Mouse (Mus musculus): ENCODE results near the gene Dlg4. TPM values are rescaled to one million over a fixed set of nuclear protein-coding genes. Genes with fewer than 3 reads are reported as not detected.

The Dlg4 gene
- polyA plus RNA-seq, 1 experiment from 2014 or later = 2.7 TPM

DNA sequence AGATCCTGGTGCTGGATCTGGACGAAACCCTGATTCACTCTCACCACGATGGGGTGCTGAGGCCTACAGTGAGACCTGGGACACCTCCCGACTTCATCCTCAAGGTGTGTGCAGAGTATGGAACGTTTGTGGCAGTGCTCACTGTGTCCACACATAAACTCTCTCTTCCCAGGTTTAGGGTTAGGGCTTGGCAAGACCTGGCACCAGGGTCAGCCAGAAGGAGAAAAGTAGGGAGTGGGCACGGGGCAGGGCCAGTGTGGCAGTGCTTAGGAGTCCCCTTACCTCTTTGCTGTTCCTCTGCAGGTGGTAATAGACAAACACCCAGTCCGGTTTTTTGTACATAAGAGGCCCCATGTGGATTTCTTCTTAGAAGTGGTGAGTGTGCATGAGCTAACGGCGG is 32.3 kb upstream of the Dlg4 start:
- no peaks in the 10 kb centered on the region for H3K27me3 ChIP-seq (replicated peaks)
- peaks cover 27% of the 10 kb centered on the region for H3K4me1 ChIP-seq
- no peak overlapping the region for H3K4me3 ChIP-seq
- H3K36me3 ChIP-seq = peaks cover 60% of the 10 kb centered on the region
- H3K4me2 ChIP-seq = no peak overlapping the region
- H3K9ac ChIP-seq = no peak overlapping the region
- 83% methylated on average over 8 of the region's 8 CpGs for WGBS (ENCODE audit: insufficient replicate concordance)
- H3K9me3 ChIP-seq (replicated peaks) = no peaks in the 10 kb centered on the region
- no peak for ATAC-seq
- no peak overlapping the region for H3K27ac ChIP-seq

DNA sequence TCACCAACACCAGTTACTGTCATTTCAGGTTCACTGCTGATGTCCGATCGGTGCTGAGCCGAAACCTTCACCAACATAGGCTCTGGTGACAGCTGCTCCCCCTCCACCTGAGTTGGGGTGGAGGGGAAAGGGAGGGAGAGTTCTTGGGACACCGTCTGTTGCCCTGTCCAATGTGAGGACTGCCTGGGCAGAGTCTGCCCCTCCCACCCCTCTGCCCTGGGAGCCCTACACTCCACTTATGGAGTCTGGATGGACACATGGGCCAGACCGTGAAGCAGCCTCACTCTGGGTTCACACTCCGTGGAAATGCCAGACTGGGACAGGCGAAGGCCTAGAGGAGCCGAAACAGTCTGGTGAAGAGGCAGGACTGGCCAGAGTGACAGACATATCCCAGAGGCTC is 26.8 kb upstream of the Dlg4 start:
- peaks cover 29% of the 10 kb centered on the region for H3K4me1 ChIP-seq
- H3K9me3 ChIP-seq (replicated peaks) = no peaks in the 10 kb centered on the region
- no peak for ATAC-seq
- 81% methylated on average over 8 of the region's 8 CpGs for WGBS (ENCODE audit: insufficient replicate concordance)
- H3K27me3 ChIP-seq (replicated peaks) = no peaks in the 10 kb centered on the region
- peak overlapping the region; percentile 86; the same call in 1 of the 2 replicates for H3K4me3 ChIP-seq
- no peak overlapping the region for H3K9ac ChIP-seq
- H3K4me2 ChIP-seq = peak overlapping the region; percentile 82; the same call in 1 of the 2 replicates
- H3K27ac ChIP-seq = peak overlapping the region; percentile 97
- peaks cover 80% of the 10 kb centered on the region for H3K36me3 ChIP-seq

DNA sequence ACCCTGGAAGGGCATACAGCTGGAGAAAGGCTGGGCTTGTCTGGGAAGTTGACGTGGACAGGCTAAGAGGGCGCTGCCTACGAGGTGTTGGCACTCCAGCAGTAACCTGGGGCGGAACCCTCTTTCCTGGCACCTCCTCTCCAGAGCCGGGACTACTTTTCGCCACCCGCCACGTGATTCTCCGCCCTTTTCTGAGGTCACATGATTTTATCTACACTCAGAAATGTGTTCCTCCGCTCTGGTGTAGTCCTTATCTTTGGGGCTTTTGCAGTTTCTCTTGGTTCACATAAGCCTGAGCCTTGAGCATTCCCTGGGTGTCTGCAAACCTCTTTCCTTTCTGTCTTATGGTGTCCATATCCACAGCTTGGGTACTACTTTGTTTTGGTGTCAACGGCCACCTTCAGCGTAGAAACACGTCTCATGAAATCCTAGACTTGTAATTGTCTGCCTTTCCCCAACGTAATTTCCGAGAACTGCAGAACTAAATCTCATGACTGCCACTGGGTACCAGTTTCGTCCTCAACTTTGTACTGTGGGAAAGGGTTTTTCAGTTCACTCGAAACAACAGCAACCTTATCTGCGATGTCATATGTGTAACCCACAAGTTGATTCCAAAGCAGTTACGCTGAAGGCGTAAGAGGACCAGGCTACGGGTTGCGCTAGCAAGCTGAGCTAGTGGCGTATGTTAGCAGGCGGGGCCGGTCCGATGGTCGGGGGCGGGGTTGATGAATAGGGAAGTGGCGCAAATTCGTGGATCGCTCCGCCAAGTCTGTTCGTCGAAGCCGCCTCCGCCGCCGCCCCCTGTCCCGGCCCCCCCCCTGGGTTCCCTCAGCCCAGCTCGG is 25.7 kb upstream of the Dlg4 start, which contains the start of gene Gabarap:
Gabarap (plus strand) TSS at position 294 of the 842 bp plus-strand sequence.
- Histone ChIP-seq H3K9me3 (replicated peaks) (no peaks in the 10 kb centered on the region), H3K36me3 (peaks cover 70% of the 10 kb centered on the region), H3K27me3 (replicated peaks) (no peaks in the 10 kb centered on the region), H3K4me2 (peak within 1 kb of the TSS; percentile 82), H3K4me3 (peak within 1 kb of the TSS; percentile 86), H3K27ac (peak within 1 kb of the TSS; percentile 97), H3K4me1 (peaks cover 31% of the 10 kb centered on the region), H3K9ac (peak within 1 kb of the TSS; percentile 87)
- WGBS (ENCODE audit: insufficient replicate concordance) = under 1% methylated on average over 40 of the region's 40 CpGs
- ATAC-seq = peak; percentile 71

DNA sequence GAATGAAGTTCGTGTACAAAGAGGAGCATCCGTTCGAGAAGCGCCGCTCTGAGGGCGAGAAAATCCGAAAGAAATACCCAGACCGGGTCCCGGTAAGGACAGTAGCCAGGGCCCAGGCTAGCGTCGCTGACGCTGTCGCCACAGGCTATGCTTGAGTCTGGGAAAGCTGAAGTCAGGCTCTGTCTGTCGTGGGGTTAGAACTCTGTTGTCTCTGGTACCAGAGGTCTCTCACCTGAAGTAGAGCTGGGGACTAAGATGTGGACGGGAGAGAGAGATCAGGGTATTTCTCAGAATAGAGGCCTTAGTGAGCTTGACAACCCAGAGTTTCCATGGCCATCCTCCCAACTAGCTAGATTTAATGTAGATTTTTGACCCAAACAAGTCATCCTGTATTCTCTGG is 25.0 kb upstream of the Dlg4 start:
- peak overlapping the region; percentile 86 for H3K4me3 ChIP-seq
- H3K4me2 ChIP-seq = peak overlapping the region; percentile 82
- H3K9ac ChIP-seq = peak overlapping the region; percentile 87
- no peaks in the 10 kb centered on the region for H3K9me3 ChIP-seq (replicated peaks)
- peak overlapping the region; percentile 97 for H3K27ac ChIP-seq
- peaks cover 64% of the 10 kb centered on the region for H3K36me3 ChIP-seq
- H3K4me1 ChIP-seq = peaks cover 31% of the 10 kb centered on the region
- WGBS (ENCODE audit: insufficient replicate concordance) = 0% methylated on average over 15 of the region's 15 CpGs
- peak; percentile 31 for ATAC-seq
- H3K27me3 ChIP-seq (replicated peaks) = no peaks in the 10 kb centered on the region

DNA sequence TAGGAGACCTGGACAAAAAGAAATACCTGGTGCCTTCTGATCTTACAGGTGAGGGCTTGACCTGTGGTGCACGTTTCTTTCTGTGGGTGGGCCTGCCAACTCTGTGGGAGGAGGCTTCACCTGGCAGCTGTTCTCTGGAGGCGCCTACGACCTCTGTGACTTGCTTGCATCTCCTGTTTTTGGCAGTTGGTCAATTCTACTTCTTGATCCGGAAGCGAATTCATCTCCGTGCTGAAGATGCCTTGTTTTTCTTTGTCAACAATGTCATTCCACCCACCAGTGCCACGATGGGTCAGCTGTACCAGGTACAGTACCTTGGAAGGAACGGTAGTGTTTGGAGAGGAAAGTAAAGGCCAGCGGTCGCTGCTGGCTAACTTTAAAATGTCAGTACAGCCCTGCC is 24.3 kb upstream of the Dlg4 start:
- Histone ChIP-seq H3K4me1 (peaks cover 37% of the 10 kb centered on the region), H3K9me3 (replicated peaks) (no peaks in the 10 kb centered on the region), H3K27me3 (replicated peaks) (no peaks in the 10 kb centered on the region), H3K36me3 (peaks cover 57% of the 10 kb centered on the region), H3K9ac (peak overlapping the region; percentile 87), H3K27ac (peak overlapping the region; percentile 61), H3K4me2 (peak overlapping the region; percentile 82), H3K4me3 (peak overlapping the region; percentile 86)
- no peak for ATAC-seq
- 86% methylated on average over 10 of the region's 10 CpGs for WGBS (ENCODE audit: insufficient replicate concordance)

DNA sequence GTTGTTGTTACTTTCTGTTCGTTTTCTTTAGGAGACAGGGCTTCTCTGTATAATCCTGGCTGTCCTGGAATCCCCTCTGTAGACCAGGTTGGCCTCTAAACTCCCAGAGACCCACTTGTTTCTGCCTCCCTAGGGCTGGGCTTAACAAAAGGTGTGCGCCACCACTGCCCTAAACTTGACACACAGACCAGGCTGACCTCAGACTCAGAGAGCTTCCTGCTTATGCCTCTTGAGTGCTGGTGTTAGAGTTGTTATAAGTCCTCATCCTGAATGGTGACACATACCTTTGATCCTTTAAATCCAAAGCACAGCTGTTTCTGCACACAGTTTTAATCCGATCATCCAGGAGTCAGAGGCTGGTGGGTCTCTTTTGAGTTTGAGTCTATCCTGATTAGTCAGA is 23.8 kb upstream of the Dlg4 start:
- Histone ChIP-seq H3K4me3 (peak overlapping the region; percentile 86), H3K27ac (peak overlapping the region; percentile 18; the same call in 1 of the 2 replicates), H3K4me2 (peak overlapping the region; percentile 82), H3K9me3 (replicated peaks) (no peaks in the 10 kb centered on the region), H3K4me1 (peaks cover 42% of the 10 kb centered on the region), H3K36me3 (peaks cover 57% of the 10 kb centered on the region), H3K9ac (peak overlapping the region; percentile 87; the same call in 1 of the 2 replicates), H3K27me3 (replicated peaks) (no peaks in the 10 kb centered on the region)
- ATAC-seq = no peak
- 86% methylated on average over 3 of the region's 3 CpGs for WGBS (ENCODE audit: insufficient replicate concordance)

DNA sequence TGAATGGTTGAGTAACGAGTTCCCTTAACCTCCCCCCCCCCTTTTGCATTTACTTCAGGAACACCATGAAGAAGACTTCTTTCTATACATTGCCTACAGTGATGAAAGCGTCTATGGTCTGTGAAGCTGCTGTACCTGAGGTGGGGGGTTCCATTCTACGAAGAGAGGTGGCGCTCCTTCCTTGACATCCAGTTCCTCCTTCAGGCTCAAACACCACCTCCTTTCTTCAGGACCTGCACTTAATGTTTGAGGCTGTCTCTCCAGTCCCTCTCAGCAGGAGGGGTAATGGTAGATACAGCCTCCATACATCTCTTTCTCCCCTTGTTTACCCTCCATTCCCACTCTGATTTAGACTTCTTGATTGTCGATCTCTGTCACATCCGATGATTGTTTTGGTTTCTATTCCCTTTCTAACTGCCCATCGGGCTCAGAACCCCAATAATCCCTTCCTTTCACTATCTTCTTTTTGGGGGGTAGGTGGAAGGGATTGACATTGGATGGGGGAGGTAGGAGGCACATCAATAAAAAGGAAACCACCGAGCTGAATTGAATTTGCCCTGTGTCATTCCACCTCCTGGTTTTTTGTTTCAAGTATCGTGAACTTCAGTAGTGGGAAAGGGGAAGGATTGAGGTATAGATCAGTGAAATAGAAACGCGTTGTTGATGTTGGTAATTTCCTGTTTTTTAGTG is 22.2 kb upstream of the Dlg4 start:
- no peak for ATAC-seq

DNA sequence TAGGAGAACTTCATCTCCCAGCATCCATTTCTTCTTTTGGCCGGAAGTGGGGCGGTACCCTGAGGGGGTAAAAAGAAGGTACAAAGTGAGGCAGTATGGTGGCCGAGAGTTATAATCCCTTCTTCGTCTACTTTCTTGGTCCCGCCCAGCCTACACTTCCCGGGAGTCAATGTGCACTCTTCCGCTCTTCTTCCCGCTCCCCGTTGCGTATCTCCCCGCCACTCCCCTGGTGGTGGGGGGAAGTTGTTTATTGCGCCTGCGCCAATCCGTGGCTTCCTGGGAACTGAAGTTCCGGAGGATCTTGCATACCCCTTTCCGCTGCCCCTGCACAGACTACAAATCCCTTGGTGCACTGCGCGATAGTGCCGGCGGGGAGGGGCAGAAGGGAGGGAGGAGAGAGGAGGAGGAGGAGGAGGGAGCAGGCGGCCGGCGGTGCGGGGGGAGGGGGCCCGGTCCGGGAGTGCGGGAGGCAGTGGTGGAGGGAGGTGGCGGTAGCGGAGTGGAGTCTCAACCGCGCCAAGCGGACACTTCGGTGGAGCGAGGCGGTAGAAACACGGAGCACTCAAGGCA is 21.3 kb upstream of the Dlg4 start, which contains the start of gene Phf23:
Phf23 (plus strand) TSS at position 387 of the 570 bp plus-strand sequence.
- Histone ChIP-seq H3K4me1 (peaks cover 58% of the 10 kb centered on the region), H3K36me3 (peaks cover 54% of the 10 kb centered on the region), H3K9me3 (replicated peaks) (no peaks in the 10 kb centered on the region), H3K4me2 (peak within 1 kb of the TSS; percentile 88), H3K27ac (peak within 1 kb of the TSS; percentile 97), H3K27me3 (replicated peaks) (no peaks in the 10 kb centered on the region), H3K4me3 (peak within 1 kb of the TSS; percentile 97), H3K9ac (peak within 1 kb of the TSS; percentile 99)
- ATAC-seq = peak; percentile 82
- WGBS (ENCODE audit: insufficient replicate concordance) = 1% methylated on average over 36 of the region's 36 CpGs

More for the DNA sequence above, 22.2 kb upstream of the Dlg4 start:
- WGBS (ENCODE audit: insufficient replicate concordance) = 74% methylated on average over 11 of the region's 11 CpGs
- peak overlapping the region; percentile 97 for H3K27ac ChIP-seq
- peaks cover 58% of the 10 kb centered on the region for H3K4me1 ChIP-seq
- peak overlapping the region; percentile 88 for H3K4me2 ChIP-seq
- no peaks in the 10 kb centered on the region for H3K27me3 ChIP-seq (replicated peaks)
- peak overlapping the region; percentile 97 for H3K4me3 ChIP-seq
- H3K9ac ChIP-seq = peak overlapping the region; percentile 99
- H3K9me3 ChIP-seq (replicated peaks) = no peaks in the 10 kb centered on the region
- H3K36me3 ChIP-seq = peaks cover 57% of the 10 kb centered on the region

DNA sequence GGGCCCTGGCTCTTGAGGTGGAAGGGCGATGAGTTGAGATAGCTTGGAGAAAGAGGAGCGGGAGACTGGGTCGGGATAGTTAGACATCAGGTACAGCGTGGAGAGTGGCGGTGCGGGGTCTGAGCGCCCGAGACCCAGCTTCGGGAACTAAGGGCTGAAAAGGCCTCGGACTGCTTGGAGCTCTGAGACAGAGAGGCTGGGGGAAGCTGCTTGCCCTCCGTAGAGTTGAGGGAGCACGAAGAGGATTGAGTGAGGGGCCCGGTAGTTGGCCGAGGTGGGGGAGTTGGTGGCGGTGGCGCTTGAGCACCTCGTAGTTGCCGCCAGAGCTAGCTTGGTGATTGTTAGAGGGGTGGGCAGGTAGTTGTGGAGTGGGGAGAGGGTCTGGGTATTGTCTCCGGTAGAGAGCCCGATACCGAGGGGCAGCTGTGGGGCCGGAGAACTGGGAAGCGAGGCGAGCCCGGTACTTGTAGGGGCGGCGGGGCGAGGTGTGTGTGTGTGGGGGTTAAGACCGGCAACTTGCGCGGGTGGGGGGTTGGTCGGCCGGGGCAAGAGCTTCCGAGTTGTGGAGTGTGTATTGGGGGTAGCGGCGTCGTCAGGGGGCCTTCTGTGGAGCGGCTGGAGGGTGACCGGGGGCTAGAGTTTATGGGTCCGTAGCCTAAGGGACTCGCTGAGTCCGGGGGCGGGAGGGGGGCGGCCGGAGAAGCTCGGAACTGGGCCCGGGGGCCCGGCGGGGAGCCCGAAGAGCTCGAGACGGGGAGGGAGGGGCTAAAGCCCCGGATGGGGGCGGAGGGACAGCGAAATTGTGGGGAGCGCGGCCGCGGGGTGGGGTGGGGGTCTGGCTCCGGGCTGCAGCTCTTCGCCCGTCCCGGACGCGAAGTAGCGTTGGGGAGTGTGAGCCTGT is 20.3 kb upstream of the Dlg4 start:
- Histone ChIP-seq H3K9ac (peak overlapping the region; percentile 99), H3K4me3 (peak overlapping the region; percentile 97), H3K36me3 (peaks cover 53% of the 10 kb centered on the region), H3K27ac (peak overlapping the region; percentile 97), H3K4me2 (peak overlapping the region; percentile 88), H3K27me3 (replicated peaks) (no peaks in the 10 kb centered on the region), H3K4me1 (peaks cover 64% of the 10 kb centered on the region), H3K9me3 (replicated peaks) (no peaks in the 10 kb centered on the region)
- peak; percentile 17 for ATAC-seq
- under 1% methylated on average over 65 of the region's 66 CpGs for WGBS (ENCODE audit: insufficient replicate concordance)

DNA sequence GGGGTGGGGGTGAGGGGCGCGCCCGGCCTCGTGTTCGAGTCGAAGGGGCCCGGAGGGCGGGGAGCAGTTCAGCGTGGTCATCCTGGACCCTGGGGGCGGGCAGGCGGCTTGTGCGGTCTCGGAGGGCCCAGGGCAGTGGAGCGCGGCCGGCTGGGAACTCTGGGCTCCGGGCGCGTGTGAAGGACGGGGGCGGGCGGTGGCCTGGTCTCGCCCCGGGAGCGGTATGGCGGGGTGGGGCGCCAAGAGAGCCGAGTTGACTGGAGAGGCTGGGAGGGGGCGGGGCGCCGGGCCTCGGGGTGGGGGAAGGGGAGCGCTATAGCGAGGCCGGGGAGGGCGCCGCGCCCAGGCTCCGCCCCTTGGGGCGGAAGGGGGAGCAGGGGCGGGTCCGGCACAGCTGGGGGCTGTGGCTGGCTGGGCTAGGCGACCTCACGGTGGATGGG is 19.7 kb upstream of the Dlg4 start:
- Histone ChIP-seq H3K9me3 (replicated peaks) (no peaks in the 10 kb centered on the region), H3K4me1 (peaks cover 69% of the 10 kb centered on the region)

More for the DNA sequence above, 19.7 kb upstream of the Dlg4 start:
- Histone ChIP-seq H3K4me3 (peak overlapping the region; percentile 97), H3K36me3 (peaks cover 53% of the 10 kb centered on the region), H3K9ac (peak overlapping the region; percentile 99), H3K4me2 (peak overlapping the region; percentile 88), H3K27me3 (replicated peaks) (no peaks in the 10 kb centered on the region), H3K27ac (peak overlapping the region; percentile 97)
- peak; percentile 75 for ATAC-seq
- WGBS (ENCODE audit: insufficient replicate concordance) = 0% methylated on average over 31 of the region's 44 CpGs
